Mouse (Mus musculus): ENCODE measurements at regions not wholly inside any gene's neighbourhood (a gene's known extent, or its start where the extent isn't known, plus 50 kb on each side); places are given as distances from the start of the nearest gene placed in this dataset.
"Not testable (repeated sequence)": the region's sequence is repeated elsewhere in the genome, so short reads cannot be mapped to it uniquely, and the experiment has no call there.

GRCm38 (mm10) chr14:120755389-120755788 lies 155.6 kb upstream of the Ipo5 start:
- no peak for DNase-seq (ENCODE audit: low spot score)

DNA sequence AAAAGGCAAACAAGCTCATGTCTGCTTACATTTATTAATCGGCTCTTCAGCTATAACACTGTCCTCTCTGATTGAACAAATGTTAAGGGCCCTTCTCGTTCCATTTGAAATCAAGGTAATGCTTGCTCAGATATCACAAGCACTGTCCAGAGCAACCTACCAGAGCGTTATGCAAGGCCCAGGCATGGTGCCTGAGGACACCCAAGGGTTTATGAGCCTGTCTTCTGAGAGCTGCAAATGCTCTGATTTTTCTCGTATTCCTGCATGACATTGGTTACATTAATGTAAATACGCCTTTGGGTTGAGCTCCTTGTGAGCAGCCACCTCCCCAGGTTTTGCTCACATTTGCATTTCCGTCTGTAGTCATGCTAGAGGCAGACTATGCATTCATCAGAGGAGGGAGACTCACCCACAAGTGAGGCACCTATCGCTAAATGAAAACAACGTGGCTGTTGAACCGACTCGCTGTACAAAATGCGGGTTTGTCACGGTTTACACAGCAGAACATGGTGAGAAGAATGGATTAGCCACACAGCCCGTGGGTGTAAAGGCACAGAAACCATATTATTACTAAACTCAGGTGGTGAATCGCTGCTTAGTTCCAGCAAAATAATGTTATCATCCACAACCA lies 152.7 kb upstream of the Ipo5 start:
- no peak for DNase-seq (ENCODE audit: low spot score)

DNA sequence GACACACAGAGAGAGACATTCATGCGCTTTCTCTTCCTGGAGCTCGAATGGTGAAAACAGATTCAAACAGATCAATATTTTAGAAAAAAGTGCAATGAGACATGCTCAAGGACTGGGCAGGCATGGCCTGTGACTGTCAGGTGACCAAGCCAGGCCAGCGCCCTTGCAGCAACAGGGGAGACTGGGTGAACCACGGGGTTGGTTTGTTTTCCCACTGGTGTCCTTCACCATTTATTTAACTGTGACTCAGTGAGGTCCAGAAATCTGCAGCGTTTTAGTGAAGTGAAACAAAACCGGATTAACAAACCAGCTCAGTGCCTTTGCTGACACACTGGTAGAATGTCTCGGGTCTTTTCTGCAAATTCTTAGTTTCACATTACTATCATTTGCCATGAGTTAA lies 148.9 kb upstream of the Ipo5 start:
- no peak for DNase-seq (ENCODE audit: low spot score)

- peak; percentile 16 for DNase-seq (ENCODE audit: low spot score)
These were observed 148.3 kb upstream of the Ipo5 start for GRCm38 (mm10) chr14:120762733-120763132.

GRCm38 (mm10) chr14:120763796-120764195 lies 147.2 kb upstream of the Ipo5 start:
- DNase-seq (ENCODE audit: low spot score), result peak; percentile 27

DNA sequence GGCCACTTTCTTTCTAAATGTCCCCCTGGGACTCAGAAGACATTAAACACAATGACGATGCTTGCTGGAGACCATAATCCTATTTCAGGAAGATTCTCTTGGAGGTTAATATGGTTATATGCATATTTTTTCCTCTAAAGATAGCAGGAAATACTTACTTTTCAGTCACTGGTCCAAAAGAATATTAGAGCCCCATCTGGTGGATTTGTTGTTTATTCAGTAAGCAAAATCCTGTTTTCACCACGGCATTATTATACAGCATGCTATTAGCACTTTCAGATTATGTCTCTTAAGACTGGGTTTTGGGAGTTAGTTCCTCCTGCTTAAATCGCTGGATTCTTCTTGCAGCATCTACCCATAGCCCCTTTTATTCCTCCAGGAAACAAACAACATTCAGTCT lies 146.6 kb upstream of the Ipo5 start:
- no peak for DNase-seq (ENCODE audit: low spot score)

GRCm38 (mm10) chr14:120766451-120766850 lies 144.6 kb upstream of the Ipo5 start:
- no peak for DNase-seq (ENCODE audit: low spot score)

GRCm38 (mm10) chr14:120770579-120770978 lies 140.4 kb upstream of the Ipo5 start:
- DNase-seq (ENCODE audit: low spot score), result no peak

- not testable (repeated sequence) for DNase-seq (ENCODE audit: low spot score)
These were observed 138.0 kb upstream of the Ipo5 start for GRCm38 (mm10) chr14:120773001-120773400.

DNA sequence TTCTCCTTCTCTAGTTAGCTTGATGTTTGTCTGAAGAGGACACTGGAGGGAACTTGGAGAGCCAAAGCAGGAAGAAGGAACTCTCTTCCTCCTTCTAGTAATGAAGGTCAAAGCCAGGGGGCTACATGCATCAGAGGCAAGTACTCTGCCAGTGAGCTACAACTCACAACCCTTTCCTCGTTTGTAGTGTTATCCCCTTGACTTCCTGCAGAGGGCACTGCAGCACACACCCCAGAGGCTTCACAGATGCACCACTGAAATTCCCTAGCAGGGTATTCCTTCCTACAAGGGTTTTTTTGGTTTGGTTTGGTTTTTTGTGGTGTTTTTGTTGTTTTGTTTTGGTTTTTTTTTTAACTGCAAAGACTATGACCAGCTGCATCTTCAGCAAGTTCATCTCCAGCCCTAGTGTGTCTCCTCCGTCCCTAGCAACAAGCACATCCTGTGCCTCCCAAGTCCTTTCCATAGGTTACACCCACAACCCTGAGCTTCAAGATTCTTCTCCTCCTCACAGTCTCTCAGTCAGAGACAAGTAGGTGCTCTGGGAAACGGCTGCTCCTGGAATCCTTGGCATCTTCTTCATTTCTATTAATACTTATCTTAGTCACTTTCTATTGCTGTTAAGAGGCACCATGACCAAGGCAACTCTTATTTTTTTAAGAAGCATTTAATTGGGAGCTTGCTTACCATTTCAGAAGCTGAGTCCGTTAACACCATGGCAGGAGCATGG lies 119.0 kb upstream of the Ipo5 start:
- no peak for DNase-seq (ENCODE audit: low spot score)

GRCm38 (mm10) chr14:120797916-120798490 lies 113.0 kb upstream of the Ipo5 start:
- no peak for DNase-seq (ENCODE audit: low spot score)

DNA sequence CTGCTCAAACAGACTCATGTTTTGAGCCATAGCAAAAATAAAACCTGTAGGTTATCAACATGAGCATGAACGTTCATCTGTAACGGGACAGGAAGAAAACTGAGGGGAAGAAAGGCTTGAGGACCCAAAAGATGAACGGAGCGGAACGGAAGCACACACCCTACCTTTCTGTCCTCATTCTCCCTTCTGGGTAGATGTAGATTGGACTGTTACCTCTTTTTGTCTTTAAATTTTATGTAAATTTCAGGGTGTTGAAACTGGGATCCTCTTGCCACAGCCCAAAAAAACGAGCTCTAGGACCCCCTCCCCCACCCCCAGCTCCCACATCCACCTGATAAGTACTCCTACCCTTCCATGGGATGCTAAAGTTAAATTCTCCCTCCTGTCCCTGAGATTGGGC lies 107.8 kb upstream of the Ipo5 start:
- DNase-seq (ENCODE audit: low spot score), result no peak

DNA sequence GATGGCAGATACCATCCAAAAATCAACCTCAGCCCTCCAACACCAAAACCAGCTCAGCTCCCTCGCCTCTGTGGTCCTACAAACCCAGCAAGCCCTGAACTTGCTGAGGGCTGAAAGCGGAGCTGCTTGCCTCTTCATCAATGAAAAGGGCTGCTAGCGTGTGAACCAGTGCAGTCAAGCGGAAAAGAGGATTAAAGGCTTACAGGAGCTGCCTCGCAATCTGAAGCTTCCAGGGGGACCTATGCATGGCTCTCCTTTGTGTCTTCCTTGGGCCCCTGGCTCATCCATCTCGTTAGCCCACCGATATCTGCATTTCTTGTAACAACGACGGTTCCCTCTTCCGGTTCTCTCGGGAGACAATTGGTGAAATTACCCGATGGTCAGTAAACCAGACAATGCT lies 107.3 kb upstream of the Ipo5 start:
- no peak for DNase-seq (ENCODE audit: low spot score)

GRCm38 (mm10) chr14:120804183-120804848 lies 106.7 kb upstream of the Ipo5 start:
- no peak for DNase-seq (ENCODE audit: low spot score)

DNA sequence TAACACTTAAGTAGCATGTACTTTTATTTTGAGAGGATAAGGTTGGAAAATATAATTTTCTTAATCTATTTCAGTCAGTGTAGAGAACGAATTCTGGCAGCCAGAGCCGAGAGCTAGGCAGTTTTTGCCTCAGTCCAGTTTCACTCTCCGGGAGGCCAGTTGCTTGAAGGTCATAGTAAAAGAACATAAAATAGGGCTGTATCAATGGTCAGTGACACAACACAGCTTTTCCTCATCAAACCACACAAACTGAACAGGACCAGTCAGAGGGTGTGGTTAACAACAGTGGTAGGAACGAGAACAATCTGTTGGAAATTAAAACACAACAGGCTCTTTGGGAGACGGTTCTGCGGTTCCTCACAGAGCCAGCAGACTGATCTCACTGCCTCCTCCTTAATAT lies 105.9 kb upstream of the Ipo5 start:
- no peak for DNase-seq (ENCODE audit: low spot score)

GRCm38 (mm10) chr14:120805816-120806552 lies 105.0 kb upstream of the Ipo5 start:
- DNase-seq (ENCODE audit: low spot score), result not testable (repeated sequence)

- DNase-seq (ENCODE audit: low spot score), result no peak
These were observed 104.5 kb upstream of the Ipo5 start for GRCm38 (mm10) chr14:120806553-120806893.

DNA sequence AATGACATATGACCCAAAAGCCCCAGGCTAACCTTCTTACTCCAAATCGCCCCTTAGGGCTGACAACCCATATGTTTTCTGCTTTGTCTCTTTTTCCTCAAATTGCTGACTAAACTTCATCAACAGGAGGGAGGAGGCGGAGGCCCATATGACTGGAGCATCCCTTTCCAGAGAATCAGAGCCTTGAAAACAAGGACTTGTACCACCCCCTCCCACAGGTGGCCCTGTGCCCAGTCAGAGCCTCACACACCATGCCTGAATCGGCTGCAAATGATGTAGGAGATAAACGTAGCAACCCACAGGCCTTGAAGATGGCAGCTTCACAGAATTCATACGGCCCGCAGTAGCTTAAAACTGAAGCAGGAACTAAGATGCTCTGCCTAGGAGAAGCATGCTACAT lies 101.7 kb upstream of the Ipo5 start:
- DNase-seq (ENCODE audit: low spot score), result no peak

- no peak for DNase-seq (ENCODE audit: low spot score)
These were observed 97.1 kb upstream of the Ipo5 start for GRCm38 (mm10) chr14:120813938-120814337.

DNA sequence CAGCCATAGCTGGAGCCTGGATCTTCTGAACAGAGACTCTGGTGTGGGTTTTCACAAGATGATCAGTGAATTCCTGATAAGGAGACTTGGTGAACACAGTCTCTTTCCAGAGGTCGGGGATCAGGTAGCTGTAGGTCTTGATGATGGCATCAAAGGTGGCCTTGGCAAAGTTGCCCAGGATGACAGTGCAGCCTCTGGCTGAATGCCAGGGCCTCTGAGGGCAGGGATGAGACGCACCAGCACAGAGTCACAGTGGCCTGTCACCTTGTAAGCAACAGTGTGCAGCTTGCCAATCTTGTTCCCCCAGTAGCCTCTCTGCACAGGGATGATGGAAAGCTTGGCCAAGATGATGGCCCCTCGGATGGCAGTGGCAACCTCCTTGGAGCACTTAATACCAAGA lies 95.9 kb upstream of the Ipo5 start:
- DNase-seq (ENCODE audit: low spot score), result not testable (repeated sequence)

DNA sequence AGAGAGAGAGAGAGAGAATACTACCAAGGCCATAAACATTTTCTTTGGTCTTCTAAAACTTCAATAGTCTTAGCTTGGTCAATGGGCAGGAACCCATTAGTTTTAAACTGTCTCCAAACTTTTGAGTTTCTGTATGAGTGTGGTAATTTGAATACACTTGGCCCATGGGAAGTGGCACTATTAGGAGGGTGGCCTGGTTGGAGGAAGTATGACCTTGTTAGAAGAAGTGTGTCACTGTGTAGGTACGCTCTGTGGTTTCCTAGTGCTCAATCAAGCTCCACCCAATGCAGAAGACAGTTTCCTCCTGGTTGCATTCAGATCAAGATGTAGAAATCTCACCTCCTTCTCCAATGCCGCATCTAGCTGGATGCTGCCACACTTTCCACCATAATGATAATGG lies 94.5 kb upstream of the Ipo5 start:
- DNase-seq (ENCODE audit: low spot score), result no peak

DNA sequence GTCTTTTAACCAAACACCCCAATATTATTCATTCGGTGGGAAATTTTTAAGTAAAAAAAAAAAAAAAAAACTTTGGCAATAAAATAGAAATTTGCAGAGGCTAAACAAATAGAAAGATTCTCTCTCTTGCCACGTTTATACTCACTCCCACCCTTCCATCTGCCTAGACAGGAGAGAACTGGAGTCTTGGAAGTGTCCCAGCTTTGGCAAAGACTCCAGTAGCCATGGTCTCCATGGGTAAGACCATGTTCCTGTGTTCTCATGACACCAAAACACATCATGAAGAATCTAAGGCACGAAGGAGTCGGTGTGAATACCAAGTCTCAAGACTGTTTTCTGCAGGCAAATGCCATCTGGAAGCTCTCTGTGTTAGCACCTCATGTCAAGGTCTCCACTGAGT lies 84.8 kb upstream of the Ipo5 start:
- no peak for DNase-seq (ENCODE audit: low spot score)

All from urinary bladder, postnatal 14 days (tissue).